Comparison of ENCODE assay signal across 8 mouse cellular contexts in genomic region chr7:140138021-140138310, GRCm38 (mm10). TPM values are rescaled to one million over a fixed set of nuclear protein-coding genes. Genes with fewer than 3 reads are reported as not detected.
DNase-seq lines count a peak whose midpoint lies in the region; ATAC-seq and TF ChIP-seq lines count a peak whose summit lies in the region.

No protein-coding gene starts in this region.

- H3K4me3 ChIP-seq in heart, embryonic 16.5 days (ENCODE audit: low read length): peak overlapping the region; percentile 81
- peak overlapping the region; percentile 66 to 93 for H3K4me3 ChIP-seq in MEL (ENCODE audit: control insufficient read depth in 1 of 2, insufficient read depth in 1 of 2, low read depth in 2 of 2, low read length in 2 of 2)
- H3K4me3 ChIP-seq in hindbrain, embryonic 10.5 days: peak overlapping the region; percentile 91
- peak overlapping the region; percentile 90 for H3K4me3 ChIP-seq in midbrain, embryonic 10.5 days

- no peaks in the 10 kb centered on the region for H3K27me3 ChIP-seq in heart, embryonic 16.5 days (ENCODE audit: control insufficient read depth, insufficient read depth, low read length)
- no peaks in the 10 kb centered on the region for H3K27me3 ChIP-seq in MEL (ENCODE audit: control insufficient read depth in 1 of 2, insufficient read depth in 2 of 2, low read length in 2 of 2)
- H3K27me3 ChIP-seq in hindbrain, embryonic 10.5 days (ENCODE audit: insufficient read depth, poor library complexity, severe bottlenecking): no peaks in the 10 kb centered on the region; the same call in 1 of the 2 replicates
- H3K27me3 ChIP-seq in midbrain, embryonic 10.5 days (ENCODE audit: low read depth, poor library complexity, severe bottlenecking): no peaks in the 10 kb centered on the region

- peak overlapping the region; percentile 88 for H3K9ac ChIP-seq in heart, embryonic 16.5 days (ENCODE audit: low read length)
- H3K9ac ChIP-seq in MEL (ENCODE audit: control insufficient read depth, low read depth, low read length, poor library complexity, severe bottlenecking): peak overlapping the region; percentile 97

- DNase-seq in heart, postnatal 4 days: no peak
- DNase-seq in MEL (ENCODE audit: low read depth, low spot score): no peak
- DNase-seq in hindbrain, embryonic 10.5 days (ENCODE audit: low spot score): no peak
- no peak for DNase-seq in midbrain, embryonic 10.5 days (ENCODE audit: low spot score)
- DNase-seq in frontal cortex, postnatal 14 days (ENCODE audit: low spot score in 2 of 2): no peak
- DNase-seq in kidney, adult 8-10 months: no peak
- no peak for DNase-seq in frontal cortex, postnatal 25 days (ENCODE audit: low spot score in 2 of 2)

- no peak; a peak in 2 of 4 replicates for TF ChIP-seq POLR2A in MEL (IDR thresholded peaks at IDR 0.05; ENCODE audit: control insufficient read depth in 1 of 2, insufficient read depth in 1 of 2, low read depth in 1 of 2, low read length in 2 of 2, poor library complexity in 1 of 2)

- H3K4me1 ChIP-seq in heart, embryonic 16.5 days (ENCODE audit: control insufficient read depth, insufficient read depth, low read length): peaks cover 4% of the 10 kb centered on the region
- peaks cover 0 to 17% of the 10 kb centered on the region in 2 experiments; a peak in 2 of 4 replicates for H3K4me1 ChIP-seq in MEL (ENCODE audit: control insufficient read depth in 1 of 2, insufficient read depth in 2 of 2, low read length in 2 of 2)
- peaks cover 16% of the 10 kb centered on the region for H3K4me1 ChIP-seq in hindbrain, embryonic 10.5 days (replicated peaks)
- peaks cover 15% of the 10 kb centered on the region for H3K4me1 ChIP-seq in midbrain, embryonic 10.5 days

- no peak for ATAC-seq in heart, embryonic 16.5 days (replicated peaks; ENCODE audit: extremely low read depth, insufficient read depth, low FRiP score)

- no peak for TF ChIP-seq EP300 in MEL (IDR thresholded peaks at IDR 0.05; ENCODE audit: low read depth in 1 of 2, low read length in 2 of 2)

- peak overlapping the region; percentile 83 for H3K27ac ChIP-seq in heart, embryonic 16.5 days (ENCODE audit: low read length)
- peak overlapping the region; percentile 86 for H3K27ac ChIP-seq in MEL (ENCODE audit: control insufficient read depth, low read depth, low read length)
- H3K27ac ChIP-seq in hindbrain, embryonic 10.5 days: peak overlapping the region; percentile 95
- H3K27ac ChIP-seq in midbrain, embryonic 10.5 days (replicated peaks): peak overlapping the region; percentile 93

- no peak for TF ChIP-seq RAD21 in MEL (IDR thresholded peaks at IDR 0.05; ENCODE audit: low read depth, low read length)

- peak overlapping the region; percentile 83 for H3K4me2 ChIP-seq in heart, embryonic 16.5 days (ENCODE audit: low read depth, low read length)

- 0% methylated on average over 8 of the region's 8 CpGs for WGBS in heart, embryonic 16.5 days
- WGBS in hindbrain, embryonic 10.5 days: 3% methylated on average over 8 of the region's 8 CpGs
- 2% methylated on average over 8 of the region's 8 CpGs for WGBS in midbrain, embryonic 10.5 days

- H3K79me2 ChIP-seq in MEL (ENCODE audit: control insufficient read depth, insufficient read depth, low read length, poor library complexity): peaks cover 2% of the 10 kb centered on the region; the same call in 1 of the 2 replicates

- peaks cover 3% of the 10 kb centered on the region; the same call in 1 of the 2 replicates for H3K36me3 ChIP-seq in heart, embryonic 16.5 days (ENCODE audit: control insufficient read depth, insufficient read depth)
- H3K36me3 ChIP-seq in MEL (ENCODE audit: control insufficient read depth in 1 of 2, insufficient read depth in 2 of 2, low read length in 2 of 2): peaks cover 0 to 16% of the 10 kb centered on the region in 2 experiments; a peak in 2 of 4 replicates
- H3K36me3 ChIP-seq in hindbrain, embryonic 10.5 days: no peaks in the 10 kb centered on the region
- no peaks in the 10 kb centered on the region for H3K36me3 ChIP-seq in midbrain, embryonic 10.5 days

- TF ChIP-seq CTCF in MEL (IDR thresholded peaks at IDR 0.05 in 2 of 3, conservative IDR thresholded peaks at IDR 0.05 in 1 of 3; ENCODE audit: control insufficient read depth in 1 of 3, insufficient read depth in 1 of 3, low read depth in 2 of 3, low read length in 3 of 3, poor library complexity in 1 of 3, severe bottlenecking in 1 of 3): no peak

- no peaks in the 10 kb centered on the region for H3K9me3 ChIP-seq in heart, embryonic 16.5 days (replicated peaks; ENCODE audit: control insufficient read depth, low read length)
- H3K9me3 ChIP-seq in MEL (replicated peaks; ENCODE audit: insufficient read depth, low read length): no peaks in the 10 kb centered on the region
- H3K9me3 ChIP-seq in hindbrain, embryonic 10.5 days: no peaks in the 10 kb centered on the region
- no peaks in the 10 kb centered on the region for H3K9me3 ChIP-seq in midbrain, embryonic 10.5 days (replicated peaks)

TF ChIP-seq in MEL, 35 proteins besides CTCF, POLR2A, EP300 and RAD21:
- 0 out of 2 replicates have a peak, but pooled peaks have one; percentile 1 for TF ChIP-seq MEF2A (IDR thresholded peaks at IDR 0.05; ENCODE audit: extremely low read depth, insufficient replicate concordance, low read depth, low read length, poor library complexity, severe bottlenecking)
- no peak for TF ChIP-seq NELFE (IDR thresholded peaks at IDR 0.05; ENCODE audit: low read depth, low read length)
- no peak for TF ChIP-seq KAT2A (conservative IDR thresholded peaks at IDR 0.05; ENCODE audit: low read depth, low read length)
- TF ChIP-seq JUND (IDR thresholded peaks at IDR 0.05; ENCODE audit: low read depth, low read length): no peak
- TF ChIP-seq TAL1 (IDR thresholded peaks at IDR 0.05; ENCODE audit: low read length): no peak
- TF ChIP-seq CHD2 (IDR thresholded peaks at IDR 0.05; ENCODE audit: low read length): no peak

RNA-seq across cellular contexts. Expression of gene Mtg1, which starts 0.6 kb away (rescaled TPM):
- 34.1 and 36.8 TPM in 2 replicates for polyA plus RNA-seq in heart, embryonic 16.5 days (2015; fragmentation: Nextera tagmentation; extraction: Ambion mirVana)
- total RNA-seq in heart, postnatal 4 days (2021): 10 to 100 TPM; 22.3 to 25.6 TPM
- total RNA-seq in MEL (2012; rRNA removed): 10.8 and 18.1 TPM in 2 replicates
- 10 to 100 TPM in 1 of 2 experiments, not detected in 1; 38.1 TPM for polyA plus RNA-seq in MEL (2012; ENCODE audit: insufficient read depth in 1 of 2, insufficient read length in 2 of 2, low read depth in 1 of 2, low replicate concordance in 2 of 2, missing spikeins in 1 of 2)
- 29.4 and 30.1 TPM in 2 replicates for polyA plus RNA-seq in hindbrain, embryonic 10.5 days (2016; fragmentation: Nextera tagmentation; extraction: Ambion mirVana)
- 32.6 TPM in 2 replicates for polyA plus RNA-seq in midbrain, embryonic 10.5 days (2016; fragmentation: Nextera tagmentation; extraction: Ambion mirVana)

RNA-seq across cellular contexts. Expression of gene Sprn, which starts 16.7 kb away (rescaled TPM):
- polyA plus RNA-seq in heart, embryonic 16.5 days (2015; fragmentation: Nextera tagmentation; extraction: Ambion mirVana): 0.09 and 0.12 TPM in 2 replicates
- total RNA-seq in heart, postnatal 4 days (2021): under 1 TPM; 0.17 to 0.27 TPM
- total RNA-seq in MEL (2012; rRNA removed): not detected in 2 replicates
- polyA plus RNA-seq in MEL (2012; ENCODE audit: insufficient read depth in 1 of 2, insufficient read length in 2 of 2, low read depth in 1 of 2, low replicate concordance in 2 of 2, missing spikeins in 1 of 2): not detected
- polyA plus RNA-seq in hindbrain, embryonic 10.5 days (2016; fragmentation: Nextera tagmentation; extraction: Ambion mirVana): 0.46 and 1.4 TPM in 2 replicates
- 0.49 and 0.79 TPM in 2 replicates for polyA plus RNA-seq in midbrain, embryonic 10.5 days (2016; fragmentation: Nextera tagmentation; extraction: Ambion mirVana)

RNA-seq across cellular contexts. Expression of gene Echs1, which starts 21.7 kb away (rescaled TPM):
- 244 and 266 TPM in 2 replicates for polyA plus RNA-seq in heart, embryonic 16.5 days (2015; fragmentation: Nextera tagmentation; extraction: Ambion mirVana)
- 100 to 1,000 TPM; 190 to 210 TPM for total RNA-seq in heart, postnatal 4 days (2021)
- 22.8 and 30.3 TPM in 2 replicates for total RNA-seq in MEL (2012; rRNA removed)
- polyA plus RNA-seq in MEL (2012; ENCODE audit: insufficient read depth in 1 of 2, insufficient read length in 2 of 2, low read depth in 1 of 2, low replicate concordance in 2 of 2, missing spikeins in 1 of 2): 10 to 100 TPM in 1 of 2 experiments, not detected in 1; 47.7 TPM
- 153 and 156 TPM in 2 replicates for polyA plus RNA-seq in hindbrain, embryonic 10.5 days (2016; fragmentation: Nextera tagmentation; extraction: Ambion mirVana)
- polyA plus RNA-seq in midbrain, embryonic 10.5 days (2016; fragmentation: Nextera tagmentation; extraction: Ambion mirVana): 157 and 161 TPM in 2 replicates

RNA-seq across cellular contexts. Expression of gene Paox, which starts 22.4 kb away (rescaled TPM):
- 9.5 and 12.9 TPM in 2 replicates for polyA plus RNA-seq in heart, embryonic 16.5 days (2015; fragmentation: Nextera tagmentation; extraction: Ambion mirVana)
- total RNA-seq in heart, postnatal 4 days (2021): 1 to 10 TPM; 4.5 TPM
- 0.29 TPM in 1 of 2 replicates, not detected in the other for total RNA-seq in MEL (2012; rRNA removed)
- polyA plus RNA-seq in MEL (2012; ENCODE audit: insufficient read depth in 1 of 2, insufficient read length in 2 of 2, low read depth in 1 of 2, low replicate concordance in 2 of 2, missing spikeins in 1 of 2): under 1 TPM in 1 of 2 experiments, not detected in 1; 0.25 TPM
- 15.7 and 21.7 TPM in 2 replicates for polyA plus RNA-seq in hindbrain, embryonic 10.5 days (2016; fragmentation: Nextera tagmentation; extraction: Ambion mirVana)
- polyA plus RNA-seq in midbrain, embryonic 10.5 days (2016; fragmentation: Nextera tagmentation; extraction: Ambion mirVana): 15.8 and 18.5 TPM in 2 replicates

RNA-seq across cellular contexts. Expression of gene Olfr522, which starts 26.6 kb away (rescaled TPM):
- polyA plus RNA-seq in heart, embryonic 16.5 days (2015; fragmentation: Nextera tagmentation; extraction: Ambion mirVana): not detected in 2 replicates
- not detected for total RNA-seq in heart, postnatal 4 days (2021)
- total RNA-seq in MEL (2012; rRNA removed): not detected in 2 replicates
- not detected for polyA plus RNA-seq in MEL (2012; ENCODE audit: insufficient read depth in 1 of 2, insufficient read length in 2 of 2, low read depth in 1 of 2, low replicate concordance in 2 of 2, missing spikeins in 1 of 2)
- not detected in 2 replicates for polyA plus RNA-seq in hindbrain, embryonic 10.5 days (2016; fragmentation: Nextera tagmentation; extraction: Ambion mirVana)
- polyA plus RNA-seq in midbrain, embryonic 10.5 days (2016; fragmentation: Nextera tagmentation; extraction: Ambion mirVana): not detected in 2 replicates
